Mouse (Mus musculus) embryo, embryonic 11.5 days (tissue): Measurements from ENCODE around the gene Ptov1.
A peak's percentile ranks its signal among the peaks of the same experiment; 100 is the strongest.
"Not testable (repeated sequence)": the region's sequence is repeated elsewhere in the genome, so short reads cannot be mapped to it uniquely, and the experiment has no call there.

Experiments used
- DNase-seq: peaks from one replicate; pipeline ENCODE4 v3.0.0-alpha.2; 2012; ENCODE audit warnings: low read depth, low spot score

Gene Ptov1

GRCm38 (mm10) chr7:44888256-44889105, 18.9 kb upstream of the Ptov1 start:
- no peak for DNase-seq

- DNase-seq = no peak
These were observed 17.4 kb upstream of the Ptov1 start for GRCm38 (mm10) chr7:44886964-44887363.

- no peak for DNase-seq
These were observed 15.0 kb upstream of the Ptov1 start for GRCm38 (mm10) chr7:44884637-44885036.

DNA sequence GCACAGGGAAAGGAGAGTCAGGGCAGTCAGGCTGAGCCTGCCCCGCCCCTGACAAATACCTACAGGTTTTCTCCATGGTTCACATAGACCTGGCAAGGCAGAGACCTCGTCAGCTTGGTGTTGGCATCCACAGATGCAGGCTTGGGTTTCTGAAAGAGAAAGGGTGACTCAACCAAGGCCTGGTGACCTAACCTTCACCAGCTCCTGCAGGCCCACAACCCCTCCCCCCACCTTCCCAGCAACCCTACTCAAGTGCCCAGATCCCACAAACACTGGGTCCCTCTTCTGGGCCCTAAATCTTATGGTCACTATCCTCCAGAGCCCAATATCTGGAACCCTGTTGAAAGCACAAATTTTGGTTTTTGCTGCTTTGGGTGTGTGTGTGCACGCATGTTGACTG, 13.4 kb upstream of the Ptov1 start:
- no peak for DNase-seq

GRCm38 (mm10) chr7:44877833-44878232, 8.2 kb upstream of the Ptov1 start:
- no peak for DNase-seq

GRCm38 (mm10) chr7:44871774-44872173, 2.2 kb upstream of the Ptov1 start:
- not testable (repeated sequence) for DNase-seq

- no peak for DNase-seq
These were observed 1.6 kb upstream of the Ptov1 start for GRCm38 (mm10) chr7:44871181-44871580.

DNA sequence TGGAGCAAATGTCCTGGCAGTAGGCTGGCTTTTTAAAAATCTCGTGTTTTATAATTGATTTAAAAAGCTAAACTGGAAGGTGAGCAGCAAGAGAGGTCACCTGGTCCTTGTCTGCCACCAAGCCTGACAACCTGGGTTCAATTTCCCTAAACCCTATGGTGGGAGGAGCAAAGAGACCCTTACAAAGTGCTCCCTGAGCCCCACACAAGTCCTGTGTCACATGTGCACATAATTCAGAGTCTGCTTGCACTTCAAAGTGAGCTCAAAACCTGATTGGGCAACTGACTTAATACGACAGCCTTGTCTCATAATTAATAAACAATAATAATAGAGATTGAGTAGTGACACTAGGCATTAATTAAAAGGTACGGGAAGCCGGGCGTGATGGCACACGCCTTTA, 1.0 kb upstream of the Ptov1 start:
- DNase-seq = no peak

GRCm38 (mm10) chr7:44868919-44869696, 480 bp downstream of the Ptov1 start:
- DNase-seq = peak; percentile 54

DNA sequence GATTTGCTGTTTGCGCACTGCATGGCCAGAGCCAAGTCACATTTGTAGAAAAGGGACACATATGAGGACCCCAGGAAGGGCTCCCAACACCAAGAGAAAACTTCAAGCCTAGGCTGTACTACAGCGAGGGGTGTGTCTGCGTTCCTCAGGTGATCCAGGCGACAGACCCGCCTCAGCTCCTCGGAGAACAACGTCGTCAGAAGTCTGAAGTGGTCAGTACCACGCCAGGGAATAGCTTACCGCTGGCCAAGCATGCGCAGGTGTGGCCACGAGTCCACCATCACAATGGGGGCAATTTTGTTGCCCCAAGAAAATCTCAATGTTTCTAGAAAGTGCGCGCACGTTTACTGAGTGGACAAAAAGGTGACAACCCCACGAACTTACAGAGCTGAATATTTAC, 1.1 kb downstream of the Ptov1 start:
- DNase-seq = no peak

DNA sequence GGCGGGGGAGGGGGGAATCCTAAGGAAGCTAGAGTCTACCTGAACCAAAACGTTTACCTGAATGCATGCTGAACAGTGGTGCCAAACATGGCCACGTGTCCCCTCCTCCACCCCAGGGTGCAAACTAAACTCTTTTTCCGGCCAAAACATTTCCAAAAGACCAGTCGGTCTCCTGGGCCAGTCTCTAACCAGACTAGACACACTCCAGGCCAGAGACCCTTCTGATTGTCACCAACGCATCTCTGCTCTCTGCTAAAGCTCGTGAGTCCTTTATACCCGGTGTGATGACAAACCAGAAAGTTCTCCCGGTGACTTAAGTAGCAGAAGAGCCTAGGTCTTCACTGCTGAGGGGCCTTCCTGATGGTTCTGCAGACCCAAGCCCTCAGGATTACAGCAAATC, 1.8 kb downstream of the Ptov1 start:
- DNase-seq = no peak

DNA sequence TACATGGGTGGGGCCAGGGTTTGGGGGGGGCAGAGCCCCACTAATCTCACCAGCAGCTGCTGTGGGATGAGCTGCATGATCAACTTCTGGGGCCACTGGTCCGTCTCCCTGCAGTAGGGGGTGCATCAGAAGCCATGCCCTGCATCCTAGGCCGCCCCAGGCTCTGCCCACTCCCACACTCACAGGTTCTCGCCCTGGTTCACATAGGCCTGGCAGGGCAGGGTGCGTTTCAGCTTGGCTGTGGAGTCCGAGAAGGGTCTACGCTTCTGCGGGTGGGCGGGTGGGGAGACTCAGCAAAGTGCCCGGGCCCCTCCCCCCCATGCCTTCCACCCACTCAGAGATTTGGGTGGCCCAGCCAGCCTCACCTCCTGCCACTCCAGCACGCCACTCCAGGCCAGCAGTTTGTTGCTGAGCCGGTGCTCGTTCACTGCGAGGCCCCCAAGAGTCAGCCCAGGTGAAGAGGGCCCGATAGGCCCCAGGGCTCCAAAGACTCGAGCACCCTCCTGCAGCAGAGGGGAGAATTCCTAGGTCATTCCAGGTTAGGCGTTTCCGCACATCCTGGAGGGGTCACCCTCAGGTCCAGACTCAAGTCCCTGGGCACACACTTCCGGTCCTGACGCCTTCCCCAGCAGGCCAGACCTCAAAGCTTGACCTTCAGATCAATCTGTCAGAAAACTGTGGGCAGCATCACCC, 2.4 kb downstream of the Ptov1 start:
- DNase-seq = no peak

- DNase-seq = no peak
These were observed 3.1 kb downstream of the Ptov1 start for GRCm38 (mm10) chr7:44866276-44867009.

DNA sequence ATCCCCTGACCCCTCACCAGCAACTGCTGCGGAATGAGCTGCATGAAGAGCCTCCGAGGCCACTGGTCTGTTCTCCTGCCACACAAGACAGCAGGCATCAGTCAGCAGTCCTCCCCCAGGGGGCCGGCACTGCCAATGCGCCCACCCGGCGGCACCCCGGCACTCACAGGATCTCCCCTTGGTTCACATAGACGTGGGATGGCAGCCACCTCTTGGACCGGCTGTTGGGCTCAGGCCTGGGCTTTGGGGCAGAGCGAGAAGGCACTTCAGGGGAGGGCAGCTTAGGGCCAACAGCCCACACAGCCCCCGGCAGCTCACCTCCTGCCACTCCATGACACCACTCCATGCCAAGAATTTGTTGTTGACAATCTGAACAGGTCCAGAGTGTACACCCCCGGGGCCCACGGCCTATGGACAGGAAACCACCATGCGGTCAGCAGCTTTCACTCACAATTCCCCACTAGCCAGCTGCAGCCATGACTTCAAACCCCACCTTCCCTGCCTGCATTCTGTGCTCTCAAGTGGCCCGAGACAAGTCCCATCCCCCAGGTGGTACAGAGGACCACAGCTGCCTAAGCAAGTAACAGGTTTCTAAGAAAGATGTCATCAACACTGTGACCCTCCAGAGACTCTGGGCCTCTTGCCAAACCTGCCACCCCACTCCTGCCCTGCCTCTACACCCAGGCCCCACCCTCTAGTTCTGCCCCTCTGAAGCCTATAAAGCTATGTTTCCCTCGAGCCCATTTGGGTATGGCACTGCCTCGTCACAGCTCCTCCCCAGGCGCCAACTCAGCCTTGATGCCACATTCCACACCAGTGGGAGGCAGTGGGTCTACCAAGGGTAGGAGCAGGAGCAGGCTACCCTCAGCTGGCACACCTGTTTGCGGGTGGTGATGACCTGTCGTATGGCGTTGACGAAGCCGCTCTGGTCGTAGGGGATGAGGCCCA, 4.7 kb downstream of the Ptov1 start:
- no peak for DNase-seq

DNA sequence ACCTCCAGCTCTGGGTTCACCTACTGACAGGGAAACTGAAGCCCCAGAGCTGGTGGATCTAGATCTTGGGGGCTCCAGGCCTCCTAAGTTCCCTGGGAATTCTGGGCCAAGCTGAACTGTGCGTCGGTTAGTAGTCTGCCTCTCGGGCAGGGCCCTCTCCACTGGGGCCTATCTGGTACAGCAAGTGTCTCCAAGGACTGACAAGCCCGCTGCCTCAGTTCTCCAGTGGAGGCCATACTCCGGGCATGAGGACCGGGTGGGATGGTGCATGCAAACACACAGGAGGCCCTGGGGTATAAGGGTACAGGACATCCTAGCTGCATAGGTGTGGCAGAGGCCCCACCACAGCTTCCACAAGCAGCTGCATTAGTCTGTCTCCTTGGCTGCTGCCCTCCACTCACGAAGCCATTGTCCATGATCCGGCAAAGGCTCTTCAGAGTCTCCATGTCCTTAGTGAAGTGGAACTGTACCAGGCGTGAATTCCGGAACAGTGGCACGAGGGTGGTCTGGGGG, 5.5 kb downstream of the Ptov1 start:
- DNase-seq = no peak

- no peak for DNase-seq
These were observed 6.4 kb downstream of the Ptov1 start for GRCm38 (mm10) chr7:44863210-44863609.

- DNase-seq = no peak
These were observed 7.2 kb downstream of the Ptov1 start for GRCm38 (mm10) chr7:44862434-44862833.

DNA sequence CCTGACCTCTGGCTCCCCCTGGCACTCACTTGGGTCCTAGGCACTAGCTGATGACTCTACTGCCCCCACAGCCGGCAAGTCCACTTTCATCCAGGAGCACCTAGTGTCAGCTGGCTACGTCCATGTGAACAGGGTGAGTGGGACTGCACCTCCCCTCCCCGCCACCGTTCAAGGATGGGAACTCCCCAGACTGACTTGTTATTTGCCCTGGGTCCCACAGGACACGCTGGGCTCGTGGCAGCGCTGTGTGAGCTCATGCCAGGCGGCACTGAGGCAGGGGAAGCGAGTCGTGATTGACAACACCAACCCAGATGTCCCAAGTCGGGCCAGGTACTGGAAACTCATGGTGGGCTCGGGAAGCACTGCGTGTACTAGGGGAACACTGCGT, 8.2 kb downstream of the Ptov1 start:
- no peak for DNase-seq

GRCm38 (mm10) chr7:44860576-44861428, 8.8 kb downstream of the Ptov1 start:
- no peak for DNase-seq
